Mouse (Mus musculus) heart, embryonic 16.5 days (tissue): ENCODE measurements at regions not wholly inside any gene's neighbourhood (a gene's known extent, or its start where the extent isn't known, plus 50 kb on each side); places are given as distances from the start of the nearest gene placed in this dataset.

Source experiments
- ATAC-seq: fragments of 200-750 bp; cut with Nextera tagmentation; replicated peaks from 2 replicates; pipeline ENCODE4 v1.8.0; 2017; ENCODE audit warnings: moderate number of reproducible peaks; ENCODE audit not compliant: insufficient read depth, low FRiP score; ENCODE audit errors: extremely low read depth
- H3K27ac ChIP-seq: fragments of 300-500 bp; sonication (generic); 2 replicates; pipeline ENCODE4 v1.5.1; 2014; ENCODE audit warnings: mild to moderate bottlenecking, low read length, control low read depth, moderate library complexity
- H3K27me3 ChIP-seq: fragments of 300-500 bp; sonication (generic); 2 replicates; pipeline ENCODE4 v1.6.1; 2014; ENCODE audit warnings: low read length, mixed read lengths; ENCODE audit not compliant: control insufficient read depth, insufficient read depth
- H3K36me3 ChIP-seq: fragments of 300-500 bp; sonication (generic); 2 replicates; pipeline ENCODE4 v1.6.1; 2014; ENCODE audit not compliant: control insufficient read depth, insufficient read depth
- H3K4me1 ChIP-seq: fragments of 300-500 bp; sonication (generic); 2 replicates; pipeline ENCODE4 v1.6.1; 2014; ENCODE audit warnings: low read length, mixed read lengths; ENCODE audit not compliant: control insufficient read depth, insufficient read depth
- H3K4me2 ChIP-seq: fragments of 300-500 bp; sonication (generic); 2 replicates; pipeline ENCODE4 v1.6.1; 2014; ENCODE audit warnings: low read depth, mild to moderate bottlenecking, control low read depth, low read length
- H3K4me3 ChIP-seq: fragments of 300-500 bp; sonication (generic); 2 replicates; pipeline ENCODE4 v1.5.1; 2014; ENCODE audit warnings: mild to moderate bottlenecking, control low read depth, low read length
- H3K9ac ChIP-seq: fragments of 300-500 bp; sonication (generic); 2 replicates; pipeline ENCODE4 v1.6.1; 2014; ENCODE audit warnings: low read length, control low read depth
- H3K9me3 ChIP-seq: fragments of 300-500 bp; sonication (generic); replicated peaks from 2 replicates; pipeline ENCODE4 v1.6.1; 2016; ENCODE audit warnings: low read length; ENCODE audit not compliant: control insufficient read depth
- WGBS: fragments of 180-500 bp; shearing (Covaris S2); extraction: QIAGEN DNeasy Blood & Tissue Kit; methylation state at CpG from one replicate; pipeline ENCODE4 v1.1.7; 2014; 5-methylcytosine and 5-hydroxymethylcytosine counted together

GRCm38 (mm10) chr7:83079842-83080241 is 212.7 kb downstream of the Mex3b start:
- Histone ChIP-seq H3K9ac (no peak overlapping the region), H3K4me2 (no peak overlapping the region), H3K4me1 (no peaks in the 10 kb centered on the region), H3K36me3 (no peaks in the 10 kb centered on the region), H3K27me3 (no peaks in the 10 kb centered on the region), H3K27ac (no peak overlapping the region), H3K9me3 (no peaks in the 10 kb centered on the region), H3K4me3 (no peak overlapping the region)
- WGBS: 31% methylated on average over 1 of the region's 1 CpGs
- no peak for ATAC-seq

DNA sequence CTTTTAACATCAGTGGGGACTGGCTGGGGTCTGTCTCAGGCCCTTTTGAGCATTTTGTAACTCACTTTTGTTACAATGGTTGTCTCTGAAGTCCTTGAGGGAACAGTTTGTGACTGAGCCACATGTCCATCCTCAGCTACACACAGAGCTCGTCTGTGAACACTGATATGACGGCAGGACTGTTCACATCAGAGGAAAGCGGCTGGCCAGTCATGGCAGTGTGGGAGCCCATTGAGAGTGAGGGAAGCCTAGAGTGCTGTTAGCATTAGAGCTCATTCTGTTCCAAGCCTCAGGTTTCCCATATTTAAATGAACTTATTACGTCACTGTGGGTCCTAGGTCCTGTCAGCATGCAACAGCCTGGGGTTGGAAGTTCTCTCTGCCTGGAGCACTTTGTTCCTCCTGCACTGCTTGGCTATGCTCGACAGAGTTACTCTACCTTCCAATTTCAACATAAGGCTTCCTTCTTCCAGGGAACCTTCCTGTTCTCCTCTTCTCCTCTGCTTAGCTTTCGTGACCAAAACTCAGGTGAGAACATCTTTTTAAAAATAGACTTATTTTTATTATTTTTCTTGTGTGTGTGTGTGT is 217.5 kb downstream of the Mex3b start:
- 61% methylated on average over 6 of the region's 6 CpGs for WGBS
- ATAC-seq: no peak

DNA sequence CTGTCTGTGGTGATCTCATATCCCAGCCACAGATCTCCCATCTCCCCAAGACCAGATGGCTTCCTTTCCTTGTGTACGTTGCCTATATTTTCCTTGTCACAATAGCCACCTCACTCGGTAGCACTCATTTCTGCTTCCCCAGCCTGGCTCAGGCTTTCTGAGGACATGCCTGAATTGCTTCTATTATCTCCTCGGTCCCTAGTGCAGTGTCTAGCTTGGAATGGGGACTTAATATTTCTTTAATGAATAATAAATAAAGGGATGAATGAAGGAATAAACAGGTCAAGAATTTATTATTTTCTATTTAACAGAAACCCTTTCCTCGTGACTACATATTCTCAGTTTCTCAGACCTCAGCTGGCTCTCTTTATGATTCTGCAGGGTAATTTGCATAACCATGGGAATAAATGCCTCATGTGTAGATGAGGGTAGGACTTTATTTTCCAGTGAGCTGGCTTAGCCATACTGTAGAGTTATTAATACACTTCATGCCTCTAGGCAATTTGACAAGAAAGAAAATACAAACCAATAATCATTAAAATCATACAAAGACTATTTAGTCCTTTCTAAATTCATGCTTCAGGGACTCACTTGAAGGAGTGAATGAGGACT is 218.5 kb downstream of the Mex3b start:
- no peak overlapping the region for H3K27ac ChIP-seq
- no peak for ATAC-seq
- H3K4me1 ChIP-seq: peaks cover 6% of the 10 kb centered on the region; the same call in 1 of the 2 replicates

More for the DNA sequence above, 217.5 kb downstream of the Mex3b start:
- Histone ChIP-seq H3K4me2 (no peak overlapping the region), H3K9me3 (no peaks in the 10 kb centered on the region), H3K27ac (no peak overlapping the region), H3K36me3 (no peaks in the 10 kb centered on the region), H3K27me3 (no peaks in the 10 kb centered on the region), H3K4me1 (peaks cover 5% of the 10 kb centered on the region; the same call in 1 of the 2 replicates), H3K9ac (no peak overlapping the region), H3K4me3 (no peak overlapping the region)

DNA sequence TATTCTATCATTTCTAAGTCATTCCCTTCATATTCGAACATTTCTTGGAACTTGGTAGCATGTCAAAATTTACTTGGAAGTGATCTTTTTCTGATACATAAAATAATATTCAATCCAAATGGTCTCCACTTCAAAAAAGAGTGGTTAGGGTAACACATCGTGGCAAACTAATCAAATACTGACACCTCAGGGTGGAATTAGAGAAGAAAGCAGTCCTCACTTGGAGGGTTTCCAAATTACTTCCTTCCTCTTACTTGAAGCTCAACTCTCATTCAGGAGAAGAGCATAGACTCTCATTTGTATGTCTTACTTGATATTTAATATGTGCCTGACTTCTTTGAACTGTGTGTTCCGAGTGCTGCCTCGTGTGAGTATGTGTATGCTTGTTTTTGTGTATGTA is 220.3 kb downstream of the Mex3b start:
- peaks cover 6% of the 10 kb centered on the region; the same call in 1 of the 2 replicates for H3K4me1 ChIP-seq
- ATAC-seq: no peak
- 59% methylated on average over 4 of the region's 4 CpGs for WGBS

More for the DNA sequence above, 218.5 kb downstream of the Mex3b start:
- no peak overlapping the region for H3K4me2 ChIP-seq
- WGBS: 71% methylated on average over 4 of the region's 4 CpGs
- no peaks in the 10 kb centered on the region for H3K36me3 ChIP-seq
- H3K9ac ChIP-seq: no peak overlapping the region
- no peaks in the 10 kb centered on the region for H3K9me3 ChIP-seq
- H3K4me3 ChIP-seq: no peak overlapping the region
- H3K27me3 ChIP-seq: no peaks in the 10 kb centered on the region

GRCm38 (mm10) chr7:83088125-83088524 is 221.0 kb downstream of the Mex3b start:
- Histone ChIP-seq H3K4me1 (peaks cover 6% of the 10 kb centered on the region; the same call in 1 of the 2 replicates), H3K9ac (no peak overlapping the region), H3K4me3 (no peak overlapping the region), H3K27me3 (no peaks in the 10 kb centered on the region), H3K4me2 (no peak overlapping the region), H3K36me3 (no peaks in the 10 kb centered on the region), H3K9me3 (no peaks in the 10 kb centered on the region), H3K27ac (no peak overlapping the region)
- WGBS: 52% methylated on average over 4 of the region's 4 CpGs
- no peak for ATAC-seq

More for the DNA sequence above, 220.3 kb downstream of the Mex3b start:
- Histone ChIP-seq H3K36me3 (no peaks in the 10 kb centered on the region), H3K27ac (no peak overlapping the region), H3K4me2 (no peak overlapping the region), H3K9ac (no peak overlapping the region), H3K27me3 (no peaks in the 10 kb centered on the region), H3K9me3 (no peaks in the 10 kb centered on the region), H3K4me3 (no peak overlapping the region)

DNA sequence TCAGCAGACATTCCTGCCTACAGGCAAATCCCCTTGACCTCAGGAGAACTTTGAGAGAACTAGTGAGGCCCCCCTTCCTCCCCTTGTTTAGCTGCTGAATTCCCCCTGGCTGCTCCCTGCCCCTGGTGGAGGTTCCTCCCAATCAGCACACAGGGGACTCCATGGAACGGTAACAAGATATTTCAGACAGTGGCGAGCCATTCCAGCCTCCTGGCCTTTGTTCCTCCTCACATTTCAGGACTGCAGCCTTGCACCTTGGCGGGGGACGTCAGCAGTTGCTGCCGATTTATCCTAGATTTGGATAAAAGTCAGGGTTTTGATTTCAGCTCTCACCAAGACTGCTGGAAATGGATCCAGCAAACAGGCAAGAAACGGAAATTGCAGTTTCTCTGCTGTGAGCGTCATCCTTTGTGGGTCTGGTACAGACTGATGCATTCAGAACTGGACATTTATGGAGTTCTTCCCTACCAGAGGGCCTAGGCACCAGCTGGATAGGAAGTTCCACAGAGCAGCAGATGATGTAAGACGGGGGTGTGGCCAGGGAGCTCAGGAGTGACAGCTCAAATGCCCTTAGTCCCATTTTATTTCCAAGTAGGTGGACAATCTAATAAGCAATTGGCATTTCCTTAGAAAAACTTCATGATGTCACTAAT is 222.3 kb downstream of the Mex3b start:
- peaks cover 6% of the 10 kb centered on the region; the same call in 1 of the 2 replicates for H3K4me1 ChIP-seq
- H3K4me3 ChIP-seq: no peak overlapping the region
- H3K27me3 ChIP-seq: no peaks in the 10 kb centered on the region
- WGBS: 29% methylated on average over 8 of the region's 8 CpGs
- H3K27ac ChIP-seq: no peak overlapping the region
- no peaks in the 10 kb centered on the region for H3K36me3 ChIP-seq
- no peak for ATAC-seq
- peak overlapping the region; percentile 32; the same call in 1 of the 2 replicates for H3K4me2 ChIP-seq
- H3K9ac ChIP-seq: no peak overlapping the region
- H3K9me3 ChIP-seq: no peaks in the 10 kb centered on the region

DNA sequence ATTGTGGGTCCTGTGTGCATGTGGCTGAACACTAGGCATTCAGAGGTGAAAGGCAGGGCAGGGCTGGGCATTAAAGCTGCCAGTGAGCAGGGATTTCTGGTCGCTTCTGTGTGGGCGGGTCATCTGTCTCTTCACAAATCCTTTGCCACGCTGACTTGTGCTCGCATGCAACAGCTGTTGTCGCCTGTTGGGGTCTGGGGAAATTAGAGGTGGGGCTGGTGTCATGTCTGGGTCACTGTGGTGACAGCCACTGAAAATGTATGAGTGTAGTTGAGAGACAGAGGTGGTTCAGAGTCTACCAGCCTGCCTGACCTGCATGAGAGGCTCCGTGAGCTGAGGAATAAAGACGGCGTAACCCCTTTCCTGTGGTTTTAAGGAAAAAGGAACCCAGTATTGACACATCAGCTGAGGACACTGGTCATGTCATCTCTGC is 226.8 kb downstream of the Mex3b start:
- no peak overlapping the region for H3K4me3 ChIP-seq
- no peak overlapping the region for H3K9ac ChIP-seq
- no peaks in the 10 kb centered on the region for H3K36me3 ChIP-seq
- no peaks in the 10 kb centered on the region for H3K9me3 ChIP-seq
- H3K27me3 ChIP-seq: no peaks in the 10 kb centered on the region
- no peak overlapping the region for H3K4me2 ChIP-seq
- H3K4me1 ChIP-seq: peaks cover 6% of the 10 kb centered on the region; the same call in 1 of the 2 replicates
- H3K27ac ChIP-seq: no peak overlapping the region
- 40% methylated on average over 8 of the region's 8 CpGs for WGBS
- ATAC-seq: no peak

DNA sequence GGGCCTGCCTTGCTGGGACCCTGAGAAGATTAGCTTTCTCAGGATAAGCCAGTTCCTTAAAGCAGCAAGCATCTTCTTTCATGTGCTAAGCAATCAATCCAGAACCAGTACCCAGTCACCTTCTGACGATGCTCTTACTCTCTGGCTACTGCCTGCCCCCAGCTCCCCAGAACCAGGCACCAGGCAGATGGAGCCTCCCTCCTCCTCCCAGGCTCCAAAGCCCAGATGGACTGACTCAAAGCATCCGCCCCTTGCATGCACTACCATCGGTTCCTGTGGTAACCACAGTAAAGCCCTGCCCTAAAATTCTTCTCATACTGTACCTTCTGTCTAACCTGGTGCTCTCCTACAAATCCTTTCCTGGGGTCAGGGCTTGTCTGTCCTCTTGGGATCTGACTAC is 227.8 kb downstream of the Mex3b start:
- Histone ChIP-seq H3K4me1 (no peaks in the 10 kb centered on the region), H3K4me2 (no peak overlapping the region), H3K27me3 (no peaks in the 10 kb centered on the region), H3K9me3 (no peaks in the 10 kb centered on the region), H3K9ac (no peak overlapping the region), H3K27ac (no peak overlapping the region), H3K4me3 (no peak overlapping the region), H3K36me3 (no peaks in the 10 kb centered on the region)
- ATAC-seq: no peak
- 61% methylated on average over 3 of the region's 3 CpGs for WGBS

DNA sequence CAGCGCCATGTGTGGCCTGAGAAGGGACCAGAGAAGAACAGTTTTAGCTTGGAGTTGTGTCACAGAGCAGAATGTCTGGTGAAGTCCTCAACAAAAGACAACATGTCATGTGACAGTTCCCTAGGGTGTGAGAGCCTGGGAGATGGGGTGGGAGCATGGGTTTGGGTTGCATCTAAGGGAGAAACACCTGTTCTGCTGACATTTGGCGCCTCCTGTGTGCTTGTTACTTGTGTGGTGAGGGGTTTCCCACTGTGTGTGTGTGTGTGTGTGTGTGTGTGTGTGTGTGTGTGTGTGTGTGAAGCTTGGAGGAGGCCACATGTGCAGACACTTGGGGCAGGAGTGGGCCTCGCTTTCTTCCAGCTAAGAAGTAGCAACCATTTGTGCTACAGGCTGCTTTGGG is 228.5 kb downstream of the Mex3b start:
- H3K4me2 ChIP-seq: no peak overlapping the region
- ATAC-seq: no peak
- H3K27ac ChIP-seq: no peak overlapping the region
- H3K27me3 ChIP-seq: no peaks in the 10 kb centered on the region
- no peaks in the 10 kb centered on the region for H3K4me1 ChIP-seq
- 72% methylated on average over 3 of the region's 3 CpGs for WGBS
- no peaks in the 10 kb centered on the region for H3K36me3 ChIP-seq
- no peaks in the 10 kb centered on the region for H3K9me3 ChIP-seq
- H3K4me3 ChIP-seq: no peak overlapping the region
- no peak overlapping the region for H3K9ac ChIP-seq
